Mouse (Mus musculus) layer of hippocampus, postnatal 25 days (tissue): Measurements from ENCODE around the gene Dido1. TPM values are rescaled to one million over a fixed set of nuclear protein-coding genes. Genes with fewer than 3 reads are reported as not detected.

Experiments
- DNase-seq, 2 experiments: peaks; one replicate each; pipeline ENCODE4 v3.0.0; 2022; ENCODE audit warnings: mixed read lengths in 2 of 2, low spot score in 1 of 2; ENCODE audit errors: extremely low spot score in 1 of 2
- total RNA-seq, 2 experiments: library from RNA; stranded (reverse); gene quantifications; 2 replicates each; pipeline ENCODE4 v1.2.3; 2021

The Dido1 gene
- total RNA-seq, 2 experiments from 2014 or later, result 51.1 to 59.6 TPM

DNA sequence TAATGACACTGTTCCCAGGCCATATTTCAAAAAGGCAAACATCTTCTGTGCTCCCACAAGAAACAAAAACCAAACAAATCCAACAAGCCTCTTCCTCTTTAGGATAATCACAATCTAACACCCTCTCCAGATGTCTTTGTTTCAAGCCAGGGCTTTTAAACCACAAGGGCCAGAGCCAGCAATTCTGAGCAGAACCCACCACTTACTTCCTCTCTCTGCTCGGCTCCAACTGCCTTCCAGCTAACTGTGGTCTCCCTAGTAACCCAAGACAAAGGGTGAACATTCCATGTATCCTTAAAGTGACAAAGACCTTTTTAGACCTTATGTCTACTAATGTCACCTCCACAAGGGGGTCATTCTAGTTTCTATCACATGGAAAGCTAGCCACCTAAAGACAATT is 17.2 kb downstream of the Dido1 start:
- no peak for DNase-seq

DNA sequence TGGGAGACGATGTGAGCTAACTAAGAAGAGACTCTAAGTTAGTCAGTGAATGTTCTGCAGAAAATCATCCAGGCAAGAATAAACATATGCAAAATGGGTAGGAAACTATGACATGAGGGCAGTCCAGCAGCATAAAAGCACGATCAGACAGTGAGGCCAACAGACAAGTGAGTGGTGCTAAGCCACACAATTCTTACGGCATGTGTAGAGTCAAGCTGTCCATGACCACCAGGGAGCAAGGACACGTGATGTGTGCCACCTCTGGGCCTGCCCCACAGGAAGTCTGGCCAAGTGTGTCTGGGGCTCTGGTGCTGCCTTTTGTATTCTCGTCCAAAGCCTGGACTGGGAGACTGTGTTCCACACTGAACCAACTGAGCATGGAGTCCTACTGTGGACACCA is 20.0 kb downstream of the Dido1 start:
- DNase-seq, result no peak

GRCm38 (mm10) chr2:180684031-180684430 is 25.8 kb downstream of the Dido1 start:
- DNase-seq, result no peak

DNA sequence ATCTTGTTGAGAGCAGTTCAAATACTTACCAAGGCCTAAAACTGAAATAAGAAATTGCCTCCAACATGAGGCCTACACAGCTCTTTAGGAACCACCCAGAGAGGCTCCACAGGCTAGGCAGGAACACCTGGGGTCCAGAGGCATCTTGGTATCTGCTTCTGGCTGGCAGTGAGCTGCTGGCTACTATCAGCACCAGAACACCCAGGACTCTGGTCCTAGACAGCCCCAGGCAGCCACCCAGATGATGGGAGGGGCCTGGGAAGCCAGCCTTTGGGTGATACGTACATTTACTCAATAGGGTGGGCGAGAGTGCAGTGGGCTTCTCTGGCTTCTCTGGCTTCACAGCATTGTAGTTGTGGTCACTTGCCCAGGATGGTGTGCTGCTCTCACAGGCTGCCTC is 26.3 kb downstream of the Dido1 start:
- no peak for DNase-seq

DNA sequence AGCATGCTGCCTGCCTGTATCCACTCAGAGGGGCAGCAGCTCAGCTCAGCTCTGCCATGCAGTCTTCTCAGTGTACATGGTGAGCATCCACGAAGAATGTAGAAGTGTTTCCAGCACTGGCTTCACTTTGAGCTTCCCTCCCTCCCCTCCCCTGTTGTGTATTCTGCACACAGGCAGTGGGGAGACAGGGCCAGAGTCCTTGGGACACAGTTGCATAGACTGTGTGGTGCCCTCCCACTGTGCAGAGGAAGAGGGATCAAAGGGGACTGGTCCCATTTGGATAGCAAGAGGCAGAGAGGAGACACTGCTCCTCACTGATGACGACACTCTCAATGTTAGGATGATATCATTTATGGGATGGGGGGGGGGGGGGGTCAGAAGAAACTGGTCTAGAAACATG is 28.6 kb downstream of the Dido1 start:
- DNase-seq, result no peak

- DNase-seq, result peak; percentile 58 to 70
Observed at GRCm38 (mm10) chr2:180678609-180679140, 31.1 kb downstream of the Dido1 start.

DNA sequence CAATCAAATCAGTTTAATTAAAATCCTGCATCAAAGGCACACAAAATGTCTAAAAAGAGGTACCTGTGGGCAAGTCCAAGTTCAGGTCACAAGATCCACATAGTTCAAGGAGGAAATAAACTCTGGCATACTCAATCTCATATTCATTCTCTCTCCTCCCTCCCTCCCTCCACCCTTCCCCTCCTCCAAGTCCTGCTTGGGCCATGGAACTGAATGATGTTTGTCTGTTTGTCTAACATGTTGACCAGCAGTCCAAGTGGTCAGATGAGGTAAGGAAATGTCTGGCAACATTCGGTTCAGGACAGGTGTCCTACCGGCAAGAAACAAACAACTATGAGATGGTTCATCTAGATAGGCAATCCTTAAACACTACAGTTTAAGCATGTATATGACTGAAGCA is 33.1 kb downstream of the Dido1 start:
- DNase-seq, result no peak

DNA sequence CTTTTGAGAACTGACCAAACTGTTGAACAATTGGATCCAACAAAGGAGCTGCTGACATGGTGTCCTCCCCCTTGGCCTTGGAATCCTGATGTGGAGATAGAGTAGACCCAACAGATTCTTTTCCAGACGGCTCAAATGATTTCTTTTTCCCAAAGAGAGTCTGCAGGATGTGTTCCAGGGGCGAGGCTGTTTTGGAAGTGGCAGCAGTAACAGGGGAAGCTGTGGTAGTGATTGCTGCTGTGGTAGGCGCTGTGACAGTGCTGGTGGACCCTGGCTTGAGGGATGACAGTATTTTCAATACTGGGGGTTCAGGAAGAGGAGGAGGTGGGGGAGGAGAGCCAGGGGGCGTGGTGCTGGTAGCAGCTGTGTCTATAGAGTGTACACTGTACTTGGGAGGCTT is 47.8 kb downstream of the Dido1 start:
- no peak for DNase-seq

DNA sequence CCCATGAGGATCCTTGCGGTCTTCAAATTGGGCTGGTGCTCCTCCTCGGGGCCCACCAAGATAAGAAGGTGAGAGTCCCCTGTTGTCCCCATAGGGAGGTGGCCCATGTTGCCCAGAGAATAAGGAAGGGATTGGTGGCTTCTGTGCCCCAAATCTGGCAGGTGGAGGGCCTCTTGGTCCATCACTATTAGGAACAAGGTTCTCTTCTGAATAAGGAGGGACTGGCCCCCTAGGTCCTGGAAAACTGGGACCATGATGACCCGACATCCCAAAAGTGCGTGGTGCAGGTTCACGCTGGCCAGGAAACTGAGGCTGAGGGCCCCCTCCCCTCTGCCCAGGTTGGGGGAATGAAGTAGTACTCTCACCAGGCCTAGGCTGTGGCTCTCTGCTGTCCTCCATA is 49.3 kb downstream of the Dido1 start:
- no peak for DNase-seq

DNA sequence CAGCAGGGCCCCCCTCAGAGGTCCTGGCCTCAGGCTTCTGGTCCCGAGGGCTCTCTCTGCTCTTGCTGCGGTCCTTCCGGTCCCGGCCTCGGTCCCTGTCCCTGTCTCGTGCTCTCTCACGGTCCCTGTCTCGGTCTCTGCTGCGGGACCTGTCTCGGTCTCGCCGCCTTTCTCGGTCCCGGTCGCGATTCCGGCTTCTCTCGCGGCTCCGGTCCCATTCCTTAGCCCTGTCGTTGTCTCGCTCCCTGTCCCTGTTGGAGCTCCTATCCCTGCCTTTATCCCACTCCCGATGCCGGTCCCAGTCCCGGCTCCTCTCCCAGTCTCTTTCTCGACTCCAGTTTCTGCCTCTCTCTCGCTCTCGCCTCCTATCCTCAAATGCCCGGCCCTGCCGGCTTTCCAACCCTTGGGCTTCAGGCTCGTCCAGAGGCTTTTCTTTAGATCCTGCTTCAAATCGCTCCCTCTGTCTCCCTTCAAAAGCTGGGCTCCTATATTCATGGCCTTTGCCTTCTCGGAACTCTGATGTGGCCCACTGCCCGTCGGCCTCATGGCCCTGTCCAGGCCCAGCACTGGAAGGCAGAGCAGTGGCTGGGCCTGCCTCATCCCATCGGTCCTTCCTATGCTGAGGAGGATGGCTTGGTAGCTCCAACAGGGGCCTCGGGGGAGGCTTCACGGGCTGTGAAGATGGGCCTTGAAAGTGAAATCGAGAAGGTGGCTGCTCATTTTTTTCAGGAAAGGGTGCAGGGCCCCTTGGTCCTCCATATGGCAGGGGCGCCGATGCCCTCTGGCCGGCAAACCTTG is 50.2 kb downstream of the Dido1 start:
- DNase-seq, result no peak

GRCm38 (mm10) chr2:180658381-180658780 is 51.4 kb downstream of the Dido1 start:
- DNase-seq, result no peak

DNA sequence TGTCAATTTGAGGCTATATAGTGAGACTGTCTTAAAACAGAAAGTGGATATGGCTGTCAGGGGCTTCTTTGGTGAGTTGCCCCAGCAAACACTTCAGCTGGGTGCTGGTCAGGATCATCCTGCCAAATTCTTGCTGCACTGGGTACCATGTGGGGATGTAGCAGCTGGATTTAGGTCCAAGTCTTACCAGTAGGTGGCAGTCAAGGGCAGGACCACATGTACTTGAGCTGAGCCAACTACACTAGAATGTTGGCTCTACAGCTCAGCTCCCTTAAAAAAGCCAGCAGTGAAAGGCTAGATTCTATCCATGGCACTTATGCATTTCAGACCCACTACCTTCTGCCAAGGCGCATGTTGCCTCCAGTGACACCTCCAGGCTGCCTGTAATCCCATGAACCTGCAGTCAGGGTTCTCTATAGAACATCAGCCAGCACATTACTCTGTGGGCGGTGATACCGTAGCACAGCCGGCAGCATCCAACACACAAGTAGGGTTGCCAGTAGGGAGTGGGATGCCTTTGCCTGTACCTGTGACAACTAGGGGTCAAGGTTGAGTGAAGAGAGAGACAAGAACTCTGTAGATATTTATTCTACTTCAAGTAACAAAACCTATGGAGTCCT is 52.3 kb downstream of the Dido1 start:
- peak in 1 of 2 experiments; percentile 69 for DNase-seq

- no peak for DNase-seq
Observed at GRCm38 (mm10) chr2:180655150-180655549, 54.6 kb downstream of the Dido1 start.

- DNase-seq, result no peak
Observed at GRCm38 (mm10) chr2:180654666-180655065, 55.1 kb downstream of the Dido1 start.

DNA sequence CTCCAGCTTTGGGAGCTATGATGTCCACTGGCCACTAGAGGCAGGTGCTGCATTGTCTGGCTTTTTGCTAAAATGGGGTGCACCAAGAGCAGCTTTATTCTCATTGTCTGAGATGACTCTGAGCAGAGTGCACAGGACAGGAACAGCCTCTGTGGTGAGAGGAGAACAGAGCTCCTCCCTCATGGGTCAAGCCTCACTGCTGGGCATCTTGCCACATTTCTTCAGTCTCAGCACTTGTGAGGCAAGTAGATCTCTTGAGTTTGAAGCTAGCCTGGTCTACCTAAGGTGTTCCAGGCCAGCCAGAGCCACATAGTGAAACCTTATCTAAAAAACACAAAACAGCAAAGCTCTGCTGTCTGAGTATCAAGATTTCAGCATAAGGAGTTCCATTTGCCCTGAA is 63.0 kb downstream of the Dido1 start:
- no peak for DNase-seq

- DNase-seq, result no peak
Observed at GRCm38 (mm10) chr2:180643626-180644025, 66.2 kb downstream of the Dido1 start.

- no peak for DNase-seq
Observed at GRCm38 (mm10) chr2:180642555-180643260, 67.1 kb downstream of the Dido1 start, which contains the start of gene Tcfl5. Gene Tcfl5, minus strand, starts transcription at chr2:180642708.

- DNase-seq, result no peak
Observed at GRCm38 (mm10) chr2:180641576-180642554, 67.9 kb downstream of the Dido1 start.

DNA sequence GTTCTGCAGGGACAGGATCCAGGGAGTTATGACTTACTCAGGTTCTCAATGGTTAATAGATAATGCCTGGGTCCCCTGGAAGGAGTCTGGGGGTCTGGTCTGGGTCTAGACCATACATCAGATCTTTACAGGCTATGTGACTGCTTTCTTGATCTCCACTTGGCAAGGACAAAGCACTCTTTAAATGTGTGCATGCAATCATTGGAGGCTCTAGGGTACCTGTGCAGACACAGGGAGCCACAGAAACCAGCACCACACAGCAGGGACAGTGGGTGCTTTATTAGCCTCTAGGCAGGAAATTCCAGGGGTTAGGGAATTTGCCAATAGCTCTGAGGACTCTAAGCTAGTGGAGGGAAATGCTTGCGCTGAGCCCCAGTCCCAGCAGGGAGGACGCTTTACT is 97.9 kb downstream of the Dido1 start:
- no peak for DNase-seq

DNA sequence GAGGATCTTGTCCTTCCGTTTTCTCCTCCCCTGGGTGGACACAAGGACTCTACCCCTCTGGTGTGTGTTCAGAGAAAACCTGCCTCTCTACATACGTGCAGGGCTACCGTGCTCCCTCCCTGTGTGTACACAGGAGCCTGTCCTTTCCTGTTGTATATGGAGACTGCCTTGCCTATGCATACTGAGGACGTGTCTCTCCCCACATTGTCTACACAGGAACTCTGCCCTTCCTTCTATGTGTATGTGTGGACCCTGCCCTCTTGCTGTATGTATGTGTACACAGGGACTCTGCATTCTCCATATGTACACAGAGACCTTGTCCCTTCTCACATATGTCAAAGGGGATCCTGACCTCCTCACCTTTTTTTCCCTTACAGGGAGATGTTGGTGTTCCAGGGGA is 99.5 kb downstream of the Dido1 start:
- no peak for DNase-seq
